Mouse (Mus musculus) retina, embryonic 14.5 days (tissue): Measurements from ENCODE around the gene Nkx6-2.
A peak's percentile ranks its signal among the peaks of the same experiment; 100 is the strongest.

Experiments used
- DNase-seq: peaks from one replicate; pipeline ENCODE4 v3.0.0-alpha.2; 2015; ENCODE audit warnings: low spot score

Gene Nkx6-2

GRCm38 (mm10) chr7:139566533-139566932 is 16.1 kb downstream of the Nkx6-2 start:
- DNase-seq, result no peak

- DNase-seq, result no peak
These were observed 16.6 kb downstream of the Nkx6-2 start for GRCm38 (mm10) chr7:139565998-139566397.

- no peak for DNase-seq
These were observed 18.4 kb downstream of the Nkx6-2 start for GRCm38 (mm10) chr7:139564161-139564560.

GRCm38 (mm10) chr7:139563425-139563824 is 19.2 kb downstream of the Nkx6-2 start:
- DNase-seq, result no peak

- no peak for DNase-seq
These were observed 22.9 kb downstream of the Nkx6-2 start for GRCm38 (mm10) chr7:139559659-139560058.

- DNase-seq, result peak; percentile 48
These were observed 25.7 kb downstream of the Nkx6-2 start for GRCm38 (mm10) chr7:139556746-139557526.

- peak; percentile 84 for DNase-seq
These were observed 26.3 kb downstream of the Nkx6-2 start for GRCm38 (mm10) chr7:139556331-139556730.

- no peak for DNase-seq
These were observed 31.1 kb downstream of the Nkx6-2 start for GRCm38 (mm10) chr7:139551519-139551918.

- no peak for DNase-seq
These were observed 32.4 kb downstream of the Nkx6-2 start for GRCm38 (mm10) chr7:139550086-139550783.

- no peak for DNase-seq
These were observed 35.3 kb downstream of the Nkx6-2 start for GRCm38 (mm10) chr7:139547325-139547724.

- peak; percentile 69 for DNase-seq
These were observed 37.6 kb downstream of the Nkx6-2 start for GRCm38 (mm10) chr7:139544706-139545625.

- no peak for DNase-seq
These were observed 41.2 kb downstream of the Nkx6-2 start for GRCm38 (mm10) chr7:139541422-139541821.

- no peak for DNase-seq
These were observed 42.0 kb downstream of the Nkx6-2 start for GRCm38 (mm10) chr7:139540601-139541000.

- DNase-seq, result no peak
These were observed 44.1 kb downstream of the Nkx6-2 start for GRCm38 (mm10) chr7:139538541-139538940.

- DNase-seq, result no peak
These were observed 44.8 kb downstream of the Nkx6-2 start for GRCm38 (mm10) chr7:139537831-139538230.

GRCm38 (mm10) chr7:139536831-139537230 is 45.8 kb downstream of the Nkx6-2 start:
- DNase-seq, result no peak

- DNase-seq, result no peak
These were observed 46.3 kb downstream of the Nkx6-2 start for GRCm38 (mm10) chr7:139536331-139536730.

GRCm38 (mm10) chr7:139531428-139531801 is 51.2 kb downstream of the Nkx6-2 start:
- no peak for DNase-seq

- DNase-seq, result peak; percentile 75
These were observed 51.8 kb downstream of the Nkx6-2 start for GRCm38 (mm10) chr7:139530591-139531427.
